Mouse (Mus musculus) liver, embryonic 14.5 days (tissue): ENCODE measurements around the gene Ndufs5.

Source experiments
- CTCF ChIP-seq: IDR thresholded peaks from 2 replicates; pipeline ENCODE4 v1.5.1; 2016; ENCODE audit warnings: antibody characterized with exemption, low read depth, control low read depth
- EP300 ChIP-seq: IDR thresholded peaks from 2 replicates; pipeline ENCODE4 v1.6.1; 2016; ENCODE audit warnings: antibody characterized with exemption, low read depth

DNA sequence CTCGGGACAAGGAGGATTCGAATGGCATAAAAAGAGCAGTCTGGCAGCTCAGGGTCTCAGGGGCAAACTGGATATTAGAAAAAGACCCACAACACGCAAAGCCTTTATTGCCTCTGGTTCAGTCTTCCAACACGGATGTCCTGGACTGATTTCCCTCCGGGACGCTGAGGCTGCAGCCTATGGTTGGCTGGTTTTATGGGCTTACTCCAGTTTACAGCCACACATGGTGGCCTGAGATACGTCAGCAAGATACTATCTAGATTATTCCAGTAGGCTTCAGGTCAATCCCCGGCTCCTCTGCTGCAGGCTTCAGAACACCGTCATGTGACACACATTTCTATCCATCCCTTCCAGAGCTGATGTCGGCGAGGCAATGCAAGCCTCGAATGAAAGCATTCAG, 24.6 kb downstream of the Ndufs5 start:
- TF ChIP-seq EP300 (no peak), CTCF (no peak)
